Mouse (Mus musculus) left cerebral cortex, adult 2 months (tissue): Measurements from ENCODE around the gene Olfr1234. TPM values are rescaled to one million over a fixed set of nuclear protein-coding genes. Genes with fewer than 3 reads are reported as not detected.

Experiments
- DNase-seq, 2 experiments: peaks; one replicate each; pipeline ENCODE4 v3.0.0; 2021 to 2022; ENCODE audit warnings: low spot score in 2 of 2, mixed read lengths in 1 of 2; ENCODE audit errors: extremely low spot score in 1 of 2
- H3K27ac ChIP-seq: fragments of 200-600 bp; 2 replicates; pipeline ENCODE4 v1.8.1; 2022
- H3K4me3 ChIP-seq: fragments of 200-600 bp; 2 replicates; pipeline ENCODE4 v1.8.1; 2022
- CTCF ChIP-seq: fragments of 200-600 bp; IDR thresholded peaks from 2 replicates; pipeline ENCODE4 v1.8.1; 2022; ENCODE audit warnings: antibody characterized with exemption, mild to moderate bottlenecking, moderate library complexity
- intact Hi-C: fragments of 180-260 bp; cut with DNase I; formaldehyde crosslinking; loops from one replicate; pipeline ENCODE4 v1.15.1; 2025
- long read RNA-seq, 2 experiments: library from polyadenylated mRNA; stranded (forward); transcript quantifications; one replicate each; pipeline ENCODE4 v2.0.0; 2021; ENCODE audit warnings: borderline mapping rate in 2 of 2
- total RNA-seq, 2 experiments: library from RNA; stranded (reverse); gene quantifications; 2 replicates each; pipeline ENCODE4 v1.2.3; 2021

Olfr1234 gene
- total RNA-seq: not detected
- long read RNA-seq, experiment 1: 0 reads
- long read RNA-seq, experiment 2: 0 reads

DNA sequence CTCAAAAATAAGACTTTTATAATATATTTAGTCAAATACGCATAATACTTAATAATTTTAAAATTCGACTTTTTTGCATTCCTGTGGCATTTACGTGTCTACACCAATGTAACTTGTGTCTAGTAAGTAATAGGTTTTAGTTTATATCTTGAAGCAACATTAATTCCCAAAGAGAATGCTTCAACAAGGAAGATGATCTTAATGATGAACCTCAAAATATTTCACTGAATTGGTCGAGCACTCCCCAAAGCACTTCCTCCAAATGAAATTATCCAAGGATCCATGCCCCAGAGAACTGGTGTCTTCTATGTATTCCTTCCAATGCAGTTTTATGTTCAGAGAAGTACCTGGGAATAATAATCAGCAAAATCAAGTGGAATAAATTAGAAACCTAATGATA is at the start of gene Olfr1234:
TSS of gene Olfr1234 (minus strand) at position 101 of the 400 bp plus-strand sequence.
- Histone ChIP-seq H3K27ac (no peak within 1 kb of the TSS), H3K4me3 (no peak within 1 kb of the TSS)
- intact Hi-C loops: no loop called here
- no peak for DNase-seq
- TF ChIP-seq CTCF: no peak

DNA sequence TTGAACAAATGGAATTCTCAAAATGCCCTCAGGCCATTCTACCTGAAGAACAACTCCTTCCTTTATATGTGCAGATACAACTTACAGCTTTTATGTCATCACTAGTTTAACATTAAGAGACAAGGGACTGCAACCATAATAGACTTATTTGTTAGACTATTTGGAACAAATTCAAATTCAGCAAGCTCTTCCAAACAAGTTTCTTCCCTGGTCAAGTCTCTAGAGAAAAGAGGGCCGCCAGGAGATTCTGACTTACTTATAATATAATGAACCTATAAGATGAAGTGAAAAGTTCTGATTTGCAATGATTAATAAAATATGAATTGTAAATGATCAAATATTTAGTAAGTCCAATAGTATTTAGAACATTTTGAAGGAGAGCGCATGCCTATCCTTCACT is 44.9 kb upstream of the Olfr1234 start, which contains the start of gene Olfr1238:
TSS of gene Olfr1238 (minus strand) at position 101 of the 400 bp plus-strand sequence.
- no peak for DNase-seq
- Histone ChIP-seq H3K27ac (no peak within 1 kb of the TSS), H3K4me3 (no peak within 1 kb of the TSS)
- TF ChIP-seq CTCF: no peak
- intact Hi-C loops: no loop called here

GRCm38 (mm10) chr2:89400882-89401281 is 36.2 kb upstream of the Olfr1234 start:
- DNase-seq: no peak
- no peak overlapping the region for H3K4me3 ChIP-seq
- H3K27ac ChIP-seq: no peak overlapping the region
- intact Hi-C loops: no loop called here
- no peak for TF ChIP-seq CTCF

DNA sequence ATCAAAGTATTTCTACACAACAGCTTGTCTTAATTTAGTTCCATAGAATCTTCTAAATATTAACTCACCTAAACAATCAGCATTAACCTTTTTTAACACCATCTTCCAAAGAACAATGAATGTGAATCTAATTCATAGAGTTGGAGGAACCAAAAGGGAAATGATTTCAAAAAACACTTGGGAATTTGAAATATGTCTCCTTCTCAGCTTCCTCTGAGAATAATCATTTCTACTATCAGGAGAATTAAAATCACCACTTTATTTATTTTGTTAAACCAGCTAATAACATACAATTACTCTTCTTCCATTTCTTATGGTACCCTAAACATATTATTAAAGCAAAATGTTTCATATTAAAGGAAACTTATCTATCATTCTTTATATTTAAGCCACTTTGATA is 22.4 kb downstream of the Olfr1234 start, which contains the start of gene Olfr1233:
TSS of gene Olfr1233 (minus strand) at position 101 of the 400 bp plus-strand sequence.
- H3K4me3 ChIP-seq: no peak within 1 kb of the TSS
- intact Hi-C loops: no loop called here
- no peak for TF ChIP-seq CTCF
- DNase-seq: no peak
- no peak within 1 kb of the TSS for H3K27ac ChIP-seq

- no peak for TF ChIP-seq CTCF
- Histone ChIP-seq H3K4me3 (no peak within 1 kb of the TSS), H3K27ac (no peak within 1 kb of the TSS)
- intact Hi-C loops: no loop called here
- DNase-seq: no peak
These were observed 35.1 kb downstream of the Olfr1234 start, which contains the start of gene Olfr1232 for GRCm38 (mm10) chr2:89329575-89329974. Olfr1232 (minus strand) TSS chr2:89329675.

Other genes starting within 250 kb of the Olfr1234 start
- not detected for gene Olfr1221, start 247.6 kb downstream of the Olfr1234 start, total RNA-seq
- not detected for gene Olfr1222, start 231.8 kb downstream of the Olfr1234 start, total RNA-seq
- gene Olfr1223, start 213.3 kb downstream of the Olfr1234 start, total RNA-seq: not detected
- gene Olfr1224-ps1, start 200.8 kb downstream of the Olfr1234 start, total RNA-seq: not detected
- not detected for gene Olfr1225, start 190.2 kb downstream of the Olfr1234 start, total RNA-seq
- not detected for gene Olfr1226, start 164.8 kb downstream of the Olfr1234 start, total RNA-seq
- not detected for gene Olfr1228, start 110.8 kb downstream of the Olfr1234 start, total RNA-seq
- gene Olfr1229, start 76.9 kb downstream of the Olfr1234 start, total RNA-seq: not detected
- not detected for gene Olfr1230, start 67.6 kb downstream of the Olfr1234 start, total RNA-seq
- not detected for gene Olfr1231, start 57.8 kb downstream of the Olfr1234 start, total RNA-seq
- gene Olfr1232, start 35.2 kb downstream of the Olfr1234 start, total RNA-seq: not detected
- gene Olfr1233, start 22.5 kb downstream of the Olfr1234 start, total RNA-seq: not detected
- not detected for gene Olfr1238, start 44.8 kb upstream of the Olfr1234 start, total RNA-seq
- not detected for gene Olfr1239, start 55.5 kb upstream of the Olfr1234 start, total RNA-seq
- not detected for gene Olfr1240, start 78.1 kb upstream of the Olfr1234 start, total RNA-seq
- not detected for gene Olfr1241, start 122.3 kb upstream of the Olfr1234 start, total RNA-seq
- not detected for gene Olfr1242, start 133.5 kb upstream of the Olfr1234 start, total RNA-seq
- not detected for gene Olfr1243, start 166.6 kb upstream of the Olfr1234 start, total RNA-seq
- not detected for gene Olfr1245, start 213.6 kb upstream of the Olfr1234 start, total RNA-seq
- not detected for gene Olfr1246, start 228.3 kb upstream of the Olfr1234 start, total RNA-seq
- under 1 TPM; 0.05 to 0.12 TPM for gene Olfr1247, start 249.3 kb upstream of the Olfr1234 start, total RNA-seq